Mouse (Mus musculus) ES-Bruce4 (cell line): ENCODE measurements at regions not wholly inside any gene's neighbourhood (a gene's known extent, or its start where the extent isn't known, plus 50 kb on each side); places are given as distances from the start of the nearest gene placed in this dataset.

Experiments used
- CTCF ChIP-seq: IDR thresholded peaks from one replicate; pipeline ENCODE4 v1.8.1; 2011; ENCODE audit warnings: low read depth, low read length
- POLR2A ChIP-seq: IDR thresholded peaks from one replicate; pipeline ENCODE4 v1.8.1; 2011; ENCODE audit warnings: low read length; ENCODE audit not compliant: insufficient read depth

GRCm38 (mm10) chr14:87289708-87290243, 126.7 kb upstream of the Tdrd3 start:
- TF ChIP-seq POLR2A (no peak), CTCF (no peak)
